Mouse (Mus musculus) left cerebral cortex, adult 8-10 months (tissue): ENCODE results near the gene Man2a1. TPM values are rescaled to one million over a fixed set of nuclear protein-coding genes. Genes with fewer than 3 reads are reported as not detected.

Experiments
- DNase-seq, 2 experiments: peaks; one replicate each; pipeline ENCODE4 v3.0.0; 2022; ENCODE audit warnings: low spot score in 2 of 2
- total RNA-seq, 4 experiments: library from RNA; stranded (reverse); gene quantifications; 2 replicates each; pipeline ENCODE4 v1.2.4; 2022

Man2a1 gene
- total RNA-seq, 4 experiments from 2014 or later: 20.3 to 21.7 (median 20.9) TPM

DNA sequence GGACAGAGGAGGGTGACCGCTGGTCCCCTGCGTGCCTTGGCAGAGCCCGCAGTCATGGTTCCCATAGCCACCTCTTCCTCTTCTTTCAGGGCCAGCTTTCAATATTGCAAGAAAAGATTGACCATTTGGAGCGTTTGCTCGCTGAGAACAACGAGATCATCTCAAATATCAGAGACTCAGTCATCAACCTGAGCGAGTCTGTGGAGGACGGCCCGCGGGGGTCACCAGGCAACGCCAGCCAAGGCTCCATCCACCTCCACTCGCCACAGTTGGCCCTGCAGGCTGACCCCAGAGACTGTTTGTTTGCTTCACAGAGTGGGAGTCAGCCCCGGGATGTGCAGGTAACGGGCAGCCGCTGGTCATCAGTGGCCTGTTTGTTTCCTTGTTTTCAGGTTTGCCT lies 23.9 kb downstream of the Man2a1 start:
- no peak for DNase-seq

- no peak for DNase-seq
These were observed 28.3 kb downstream of the Man2a1 start for GRCm38 (mm10) chr17:64628796-64629195.

- no peak for DNase-seq
These were observed 28.9 kb downstream of the Man2a1 start for GRCm38 (mm10) chr17:64629486-64629885.

DNA sequence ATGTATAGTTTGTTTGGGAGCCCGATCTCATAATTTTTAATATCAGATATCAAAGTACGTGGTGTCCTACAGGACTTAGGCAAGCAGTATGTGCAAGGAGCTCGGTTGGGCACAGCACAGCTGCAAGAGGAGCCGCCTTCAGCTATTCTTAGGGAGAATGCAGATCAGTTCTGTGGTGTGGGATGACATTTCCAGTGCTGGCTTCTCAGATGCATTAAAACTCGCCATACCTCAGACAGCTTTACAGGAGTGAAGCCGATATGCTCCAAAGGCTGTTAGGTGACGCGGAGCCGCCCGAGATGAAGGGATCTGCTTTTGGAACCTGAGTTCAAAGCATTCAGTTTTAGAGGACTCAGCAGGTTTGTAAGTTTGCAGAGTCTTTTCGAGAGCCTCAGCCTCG lies 30.0 kb downstream of the Man2a1 start:
- DNase-seq: no peak

DNA sequence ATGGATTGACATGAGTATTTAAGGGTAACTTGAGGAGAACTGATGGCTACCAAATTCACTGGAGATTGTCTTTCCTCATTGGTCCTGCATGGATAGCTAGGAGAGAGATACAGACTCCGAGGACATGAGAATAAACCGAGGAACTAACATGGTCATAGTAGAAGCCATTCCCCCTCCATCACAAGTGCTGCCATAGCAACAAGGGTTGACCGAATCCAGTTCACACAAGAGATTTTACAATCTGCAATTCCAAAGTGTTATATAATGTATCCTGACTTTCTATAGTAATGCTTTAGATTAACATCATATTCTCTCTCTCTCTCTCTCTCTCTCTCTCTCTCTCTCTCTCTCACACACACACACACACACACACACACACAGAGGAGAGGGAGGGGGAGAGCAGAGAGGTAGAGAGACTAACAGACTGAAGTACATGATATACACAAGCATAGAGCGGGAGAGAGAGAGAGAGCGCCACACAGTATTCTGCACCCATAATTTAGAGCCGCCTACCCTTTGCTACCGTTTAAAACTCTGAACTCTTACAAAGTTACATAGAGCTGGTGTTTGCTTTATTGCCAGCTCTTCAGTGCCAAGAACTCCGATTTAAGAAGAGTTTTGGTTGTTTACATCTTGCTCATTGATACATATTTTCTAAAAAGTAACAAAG lies 37.5 kb downstream of the Man2a1 start:
- no peak for DNase-seq

GRCm38 (mm10) chr17:64641376-64641775 lies 40.8 kb downstream of the Man2a1 start:
- no peak for DNase-seq

- no peak for DNase-seq
These were observed 43.1 kb downstream of the Man2a1 start for GRCm38 (mm10) chr17:64643644-64644043.

DNA sequence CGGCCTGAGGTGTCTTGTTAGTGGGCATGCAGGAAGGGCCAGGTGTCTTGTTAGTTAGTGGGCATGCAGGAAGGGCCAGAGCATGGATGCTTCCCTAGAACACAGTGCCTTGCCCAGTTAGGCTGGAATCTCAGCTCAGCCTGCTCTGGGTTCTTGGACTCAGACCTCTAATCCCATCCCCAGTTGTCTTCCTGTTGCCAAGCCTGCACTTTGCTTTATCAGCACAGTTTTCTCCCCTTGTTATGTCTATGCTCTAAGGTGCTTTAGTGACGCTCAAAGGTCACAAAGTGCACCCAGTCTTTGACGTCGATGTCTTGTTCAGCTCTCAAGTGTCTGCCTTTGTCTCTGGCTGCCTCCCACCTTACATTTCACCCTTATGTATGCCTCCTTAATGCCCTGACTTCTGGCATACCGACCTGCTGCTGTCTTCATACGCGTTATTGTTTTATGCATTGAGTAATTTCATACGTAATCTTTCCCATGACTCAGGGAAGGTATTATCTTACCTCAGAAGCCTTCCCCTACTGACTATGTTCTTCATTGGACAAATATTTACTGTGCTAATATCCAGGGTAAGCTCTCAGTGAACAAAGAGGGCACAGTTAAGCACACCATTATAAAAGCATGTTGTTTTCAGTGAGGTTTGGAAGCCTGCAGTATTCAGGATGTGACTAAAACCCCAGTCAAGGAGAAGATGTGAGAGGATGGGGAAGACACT lies 44.5 kb downstream of the Man2a1 start:
- no peak for DNase-seq

DNA sequence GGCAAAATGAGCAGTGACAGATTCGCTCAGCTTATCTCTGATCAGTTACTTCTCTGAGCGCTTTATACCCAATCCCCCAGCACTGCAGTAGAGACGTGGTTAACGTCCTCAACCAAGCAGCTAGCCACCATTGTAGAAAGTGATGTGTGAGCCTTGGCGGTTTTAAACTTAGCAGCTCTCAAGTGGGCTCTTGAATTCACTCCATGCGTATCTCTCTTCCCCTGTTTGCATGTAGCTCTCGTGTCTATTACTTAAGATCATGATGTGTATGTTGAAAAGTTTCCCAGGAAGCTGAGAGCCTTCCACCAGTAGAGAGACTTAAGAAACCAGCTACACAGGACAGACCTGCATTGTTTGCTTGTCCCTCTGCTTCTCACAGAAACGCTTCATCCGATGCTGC lies 46.9 kb downstream of the Man2a1 start:
- no peak for DNase-seq

GRCm38 (mm10) chr17:64650702-64651101 lies 50.2 kb downstream of the Man2a1 start:
- no peak for DNase-seq

- no peak for DNase-seq
These were observed 53.1 kb downstream of the Man2a1 start for GRCm38 (mm10) chr17:64653621-64654020.

GRCm38 (mm10) chr17:64659682-64660081 lies 59.1 kb downstream of the Man2a1 start:
- no peak for DNase-seq

- DNase-seq: peak in 1 of 2 experiments; percentile 22
These were observed 66.0 kb downstream of the Man2a1 start for GRCm38 (mm10) chr17:64666518-64666917.

DNA sequence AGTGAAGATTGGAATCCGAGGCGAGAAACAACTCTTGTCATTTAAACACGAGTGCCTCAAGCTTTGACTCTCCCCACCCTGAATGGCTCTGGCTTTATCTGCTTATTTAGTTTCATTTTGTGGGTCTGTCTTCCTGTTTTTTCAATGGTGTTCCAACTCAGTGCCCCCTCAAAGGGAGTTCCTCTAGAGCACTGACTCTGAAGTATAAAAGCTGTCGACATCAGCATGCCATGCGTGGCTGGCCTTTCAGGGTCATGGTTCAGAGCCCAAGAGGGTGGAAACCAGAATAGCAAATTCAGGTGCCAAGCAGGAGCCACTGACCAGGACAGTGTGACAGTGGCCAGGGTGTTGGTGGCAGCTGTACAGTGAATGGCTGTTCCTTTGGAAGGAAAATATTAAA lies 68.0 kb downstream of the Man2a1 start:
- DNase-seq: no peak

DNA sequence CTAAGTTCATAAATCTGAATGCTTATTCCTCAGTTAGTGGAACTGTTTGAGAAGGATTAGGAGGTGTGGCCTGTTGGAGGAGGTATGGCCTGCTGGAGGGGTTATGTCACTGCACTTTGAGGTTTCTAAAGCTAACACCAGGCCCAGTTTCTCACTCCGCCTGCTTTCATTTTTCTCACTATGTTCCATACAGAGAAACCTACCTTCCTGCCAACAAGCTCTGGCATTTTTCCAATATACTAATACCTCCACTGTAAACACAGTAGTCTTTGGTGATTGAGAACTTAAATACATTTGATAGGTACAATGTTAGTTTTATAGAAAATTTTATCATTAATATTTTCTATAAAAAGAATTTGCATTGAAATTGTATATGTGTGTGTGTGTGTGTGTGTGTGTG lies 73.9 kb downstream of the Man2a1 start:
- no peak for DNase-seq

- no peak for DNase-seq
These were observed 74.4 kb downstream of the Man2a1 start for GRCm38 (mm10) chr17:64674980-64675379.

GRCm38 (mm10) chr17:64676735-64677469 lies 76.4 kb downstream of the Man2a1 start:
- no peak for DNase-seq

DNA sequence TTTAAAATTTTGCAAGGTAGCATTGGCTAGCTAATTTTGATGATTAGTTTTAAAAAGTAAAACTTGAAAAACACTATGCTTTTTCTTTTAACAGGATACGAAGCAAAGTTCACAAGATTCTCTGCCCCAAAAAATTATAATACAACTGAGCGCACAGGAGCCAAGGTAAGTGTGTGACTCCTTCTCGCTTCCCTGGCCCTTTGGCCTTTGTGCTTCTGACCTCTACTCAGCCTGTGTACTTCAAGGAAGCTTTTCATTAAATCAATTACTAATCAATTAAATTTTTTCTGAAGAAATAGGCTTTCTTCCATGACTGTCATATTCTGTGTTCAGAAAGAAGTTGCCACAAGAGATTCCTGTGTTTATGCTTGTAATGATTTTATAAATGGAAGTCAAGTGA lies 80.9 kb downstream of the Man2a1 start:
- no peak for DNase-seq

DNA sequence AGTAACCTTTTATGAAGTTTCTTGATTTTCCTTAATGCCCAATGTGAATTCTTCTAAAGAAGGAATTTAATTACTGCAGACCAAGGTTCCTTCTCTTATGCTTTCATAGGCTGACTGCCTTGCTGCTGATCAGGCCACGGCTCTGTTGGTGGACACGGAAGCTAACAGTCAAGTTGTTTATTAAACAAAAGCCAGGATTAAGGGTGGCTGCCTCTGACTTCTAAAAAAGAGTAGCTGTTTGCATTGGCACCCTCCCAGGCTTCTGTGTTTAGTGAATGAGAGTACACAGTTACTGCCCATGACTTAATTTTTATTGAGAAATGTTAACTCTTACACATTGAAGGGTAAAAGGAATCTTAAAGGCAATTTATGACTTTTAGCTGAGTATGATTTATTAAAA lies 81.4 kb downstream of the Man2a1 start:
- DNase-seq: no peak

- DNase-seq: no peak
These were observed 83.6 kb downstream of the Man2a1 start for GRCm38 (mm10) chr17:64684088-64684487.

DNA sequence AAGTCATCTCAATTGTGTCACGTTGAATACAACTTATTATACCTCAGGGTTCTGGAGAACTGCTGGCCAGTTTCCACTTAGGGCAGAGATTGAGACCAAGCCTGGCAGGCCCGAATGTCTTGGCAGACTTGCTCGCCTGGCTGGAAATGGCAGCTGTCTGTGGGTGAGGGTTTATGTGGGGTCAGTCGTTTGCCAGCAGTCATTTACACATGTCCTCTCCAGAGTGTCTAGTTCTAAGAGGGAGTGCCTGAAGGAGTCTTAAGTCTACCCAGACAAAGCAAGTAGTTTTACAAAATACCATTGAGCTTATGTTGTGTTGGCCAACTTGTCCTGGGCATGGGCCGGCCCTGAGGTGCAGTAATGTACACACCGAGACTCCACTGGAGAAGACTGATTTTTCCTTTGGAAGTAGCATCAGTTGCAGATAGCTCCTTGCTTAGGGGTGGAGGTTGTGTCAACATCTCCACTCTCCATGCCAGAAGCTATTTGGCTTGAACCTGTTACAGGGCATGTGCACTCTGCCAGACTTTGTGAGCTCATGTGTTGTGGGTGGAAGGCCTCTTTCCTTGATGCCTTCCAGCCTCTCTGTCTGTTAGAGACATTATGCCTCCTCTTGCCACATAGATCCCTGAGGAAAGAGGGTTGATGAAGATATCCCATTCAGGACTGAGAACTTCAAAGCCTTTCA lies 84.8 kb downstream of the Man2a1 start:
- no peak for DNase-seq

DNA sequence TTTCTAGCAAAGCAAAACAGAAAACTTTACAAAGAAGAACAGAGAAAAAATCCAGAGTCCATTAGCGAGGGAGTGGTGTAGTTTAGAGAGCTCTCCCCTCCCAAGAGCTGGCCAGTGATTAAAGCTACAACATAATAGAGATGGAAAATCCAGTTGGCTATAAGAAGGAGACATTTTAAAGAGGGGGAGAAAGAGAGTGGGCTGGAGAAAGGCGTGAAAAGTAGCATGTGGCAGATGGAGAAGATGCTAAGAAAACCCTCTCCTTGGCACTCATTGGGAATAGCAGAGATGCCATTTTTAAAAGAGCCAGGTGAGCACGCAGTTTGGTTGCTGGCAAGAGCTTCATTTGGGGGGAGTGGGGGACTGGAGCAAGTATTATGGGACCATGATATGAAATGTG lies 89.1 kb downstream of the Man2a1 start:
- DNase-seq: peak in 1 of 2 experiments; percentile 21
